ENCODE assay signal across 10 mouse cellular contexts in genomic region chr1:140660751-140661403, GRCm38 (mm10).
DNase-seq lines count a peak whose midpoint lies in the region; ATAC-seq and TF ChIP-seq lines count a peak whose summit lies in the region.
"Had no signal": no experiment of that assay in that cellular context is flagged by ENCODE, and none has a peak within 500 bp of the region (broad histone marks: within the 10 kb centered on the region; RNA-seq: fewer than 3 reads in every experiment).

No protein-coding gene starts in this region.

- H3K4me3 ChIP-seq in gastrocnemius, adult 2 months: peak overlapping the region; percentile 45
- H3K4me3 ChIP-seq in liver, embryonic 11.5 days (ENCODE audit: low read depth, low read length): no peak overlapping the region
- H3K4me3 ChIP-seq in liver, embryonic 12.5 days: no peak overlapping the region
- H3K4me3 ChIP-seq in hindbrain, embryonic 14.5 days (replicated peaks; ENCODE audit: low read length): peak overlapping the region; percentile 24

- H3K4me2 ChIP-seq in liver, embryonic 11.5 days: peak overlapping the region; percentile 15; the same call in 1 of the 2 replicates
- no peak overlapping the region for H3K4me2 ChIP-seq in liver, embryonic 12.5 days
- peak overlapping the region; percentile 50 for H3K4me2 ChIP-seq in hindbrain, embryonic 14.5 days (replicated peaks)

- no peaks in the 10 kb centered on the region for H3K27me3 ChIP-seq in liver, embryonic 11.5 days (replicated peaks; ENCODE audit: control insufficient read depth, insufficient read depth, low read length)
- H3K27me3 ChIP-seq in liver, embryonic 12.5 days (replicated peaks): no peaks in the 10 kb centered on the region
- H3K27me3 ChIP-seq in hindbrain, embryonic 14.5 days (ENCODE audit: control insufficient read depth, insufficient read depth, low read length): no peaks in the 10 kb centered on the region

- H3K9ac ChIP-seq in liver, embryonic 11.5 days (ENCODE audit: low read depth, low read length): no peak overlapping the region
- H3K9ac ChIP-seq in liver, embryonic 12.5 days: no peak overlapping the region
- peak overlapping the region; percentile 44 for H3K9ac ChIP-seq in hindbrain, embryonic 14.5 days

- no peak for DNase-seq in gastrocnemius, adult 2 months
- no peak for DNase-seq in gastrocnemius, postnatal 36 days
- no peak for DNase-seq in liver, embryonic 11.5 days (ENCODE audit: low spot score)
- DNase-seq in hindbrain, embryonic 14.5 days (ENCODE audit: low spot score): peak; percentile 26
- DNase-seq in retina, embryonic 14.5 days (ENCODE audit: low spot score): peak; percentile 66
- DNase-seq in urinary bladder, postnatal 25 days (ENCODE audit: low spot score): no peak
- DNase-seq in adrenal gland, adult 18-20 months (ENCODE audit: low spot score in 2 of 2): no peak
- DNase-seq: adrenal gland, postnatal 10 days; kidney, adult 11 months had no signal

- no peaks in the 10 kb centered on the region for H3K9me3 ChIP-seq in liver, embryonic 11.5 days (ENCODE audit: control insufficient read depth, low read length)
- H3K9me3 ChIP-seq in liver, embryonic 12.5 days (replicated peaks): no peaks in the 10 kb centered on the region
- H3K9me3 ChIP-seq in hindbrain, embryonic 14.5 days (ENCODE audit: control insufficient read depth, low read length): no peaks in the 10 kb centered on the region

- WGBS in liver, embryonic 11.5 days: 45% methylated on average over 12 of the region's 12 CpGs
- 49% methylated on average over 12 of the region's 12 CpGs for WGBS in liver, embryonic 12.5 days (ENCODE audit: insufficient replicate concordance)
- WGBS in hindbrain, embryonic 14.5 days: 45% methylated on average over 12 of the region's 12 CpGs

- intact Hi-C loops in gastrocnemius, adult 2 months (cut with DNase I): loop anchor here (5.0 kb wide), 1 partner anchor 489 kb away; no protein-coding TSS in a partner anchor
- intact Hi-C loops in gastrocnemius, postnatal 36 days (cut with DNase I): loop anchor here (10.0 kb wide), 2 partner anchors 486 to 1266 kb away; no protein-coding TSS in a partner anchor

- ATAC-seq in liver, embryonic 11.5 days (replicated peaks; ENCODE audit: low FRiP score): no peak
- ATAC-seq in liver, embryonic 12.5 days: no peak
- no peak for ATAC-seq in hindbrain, embryonic 14.5 days (ENCODE audit: low FRiP score)

- TF ChIP-seq CTCF in gastrocnemius, adult 2 months (IDR thresholded peaks at IDR 0.05): no peak

- H3K4me1 ChIP-seq in liver, embryonic 11.5 days (replicated peaks; ENCODE audit: control insufficient read depth, insufficient read depth, low read length): no peaks in the 10 kb centered on the region
- H3K4me1 ChIP-seq in liver, embryonic 12.5 days: no peaks in the 10 kb centered on the region
- H3K4me1 ChIP-seq in hindbrain, embryonic 14.5 days (replicated peaks; ENCODE audit: control insufficient read depth, insufficient read depth, low read length): no peaks in the 10 kb centered on the region

- no peak overlapping the region for H3K27ac ChIP-seq in gastrocnemius, adult 2 months
- no peak overlapping the region for H3K27ac ChIP-seq in liver, embryonic 11.5 days (ENCODE audit: low read depth, low read length)
- H3K27ac ChIP-seq in liver, embryonic 12.5 days: no peak overlapping the region
- H3K27ac ChIP-seq in hindbrain, embryonic 14.5 days: no peak overlapping the region

- H3K36me3 ChIP-seq in liver, embryonic 11.5 days (ENCODE audit: control insufficient read depth, insufficient read depth, low read length): no peaks in the 10 kb centered on the region
- no peaks in the 10 kb centered on the region for H3K36me3 ChIP-seq in liver, embryonic 12.5 days
- no peaks in the 10 kb centered on the region for H3K36me3 ChIP-seq in hindbrain, embryonic 14.5 days (replicated peaks; ENCODE audit: control insufficient read depth, insufficient read depth)

Comparison
In these comparisons a context has a peak if more than half of its experiments do, and no peak if none do; other contexts are left out.
1. DNase-seq: peak in hindbrain, embryonic 14.5 days (single experiment) and retina, embryonic 14.5 days (single experiment); none in gastrocnemius, adult 2 months (single experiment), gastrocnemius, postnatal 36 days (0 of 2), liver, embryonic 11.5 days (single experiment), urinary bladder, postnatal 25 days (single experiment) and adrenal gland, adult 18-20 months (0 of 2).
2. H3K4me3 ChIP-seq: peak in gastrocnemius, adult 2 months (single experiment) and hindbrain, embryonic 14.5 days (single experiment); none in liver, embryonic 11.5 days (single experiment) and liver, embryonic 12.5 days (single experiment).